Mouse (Mus musculus) CH12.LX (cell line): ENCODE data around the gene Gli3. TPM values are rescaled to one million over a fixed set of nuclear protein-coding genes. Genes with fewer than 3 reads are reported as not detected.

Experiments used
- DNase-seq: peaks from one replicate; pipeline ENCODE4 v3.0.0-alpha.2; 2013; ENCODE audit errors: extremely low read depth
- H3K27ac ChIP-seq: 2 replicates; pipeline ENCODE4 v1.5.1; 2012; ENCODE audit warnings: low read depth, mild to moderate bottlenecking, control low read depth, moderate library complexity; ENCODE audit not compliant: insufficient read depth
- H3K27me3 ChIP-seq: replicated peaks from 2 replicates; pipeline ENCODE3; 2012; ENCODE audit warnings: inconsistent platforms
- H3K36me3 ChIP-seq, 2 experiments: replicated peaks in 1 of 2; 2 replicates each; pipeline versions ENCODE3 to v1.6.1; 2012; ENCODE audit warnings: inconsistent platforms in 1 of 2, low read length in 1 of 2, mild to moderate bottlenecking in 1 of 2, mixed read lengths in 1 of 2, moderate library complexity in 1 of 2; ENCODE audit not compliant: control insufficient read depth in 1 of 2, insufficient read depth in 1 of 2
- H3K4me1 ChIP-seq, 2 experiments: 2 replicates each; pipeline ENCODE4 v1.6.1; 2012; ENCODE audit warnings: inconsistent platforms in 1 of 2, moderate library complexity in 1 of 2; ENCODE audit not compliant: insufficient read depth in 2 of 2, control insufficient read depth in 1 of 2
- H3K4me2 ChIP-seq: 2 replicates; pipeline ENCODE4 v1.6.1; 2012; ENCODE audit warnings: low read depth, mild to moderate bottlenecking, control low read depth; ENCODE audit not compliant: poor library complexity, insufficient read depth, severe bottlenecking
- H3K4me3 ChIP-seq, 3 experiments: fragments of 150-350 bp in 1 of 3; sonication (generic) in 1 of 3; replicated peaks in 1 of 3; 2 replicates each; pipeline versions ENCODE3 to v1.5.1; 2011 to 2012; ENCODE audit warnings: low read depth in 2 of 3, low read length in 2 of 3, mild to moderate bottlenecking in 2 of 3, moderate library complexity in 2 of 3, control low read depth in 1 of 3, improper control_type of control experiment in 1 of 3, inconsistent platforms in 1 of 3, mixed read lengths in 1 of 3; ENCODE audit not compliant: poor library complexity in 1 of 3
- H3K79me2 ChIP-seq: replicated peaks from 2 replicates; pipeline ENCODE4 v1.6.1; 2012; ENCODE audit warnings: mild to moderate bottlenecking, moderate library complexity; ENCODE audit not compliant: control insufficient read depth, poor library complexity, insufficient read depth, severe bottlenecking; ENCODE audit errors: extremely low read depth
- H3K9ac ChIP-seq: 2 replicates; pipeline ENCODE4 v1.6.1; 2012; ENCODE audit warnings: low read depth, mild to moderate bottlenecking, control low read depth, moderate library complexity; ENCODE audit not compliant: insufficient read depth
- H3K9me3 ChIP-seq: replicated peaks from 2 replicates; pipeline ENCODE3; 2012; ENCODE audit warnings: low read length, inconsistent platforms, mixed read lengths
- BHLHE40 ChIP-seq: IDR thresholded peaks from 2 replicates; pipeline ENCODE4 v1.6.1; 2011; ENCODE audit warnings: mild to moderate bottlenecking, low read depth, low read length, improper control_type of control experiment
- CHD1 ChIP-seq: IDR thresholded peaks from 2 replicates; pipeline ENCODE4 v1.6.1; 2012; ENCODE audit warnings: low read depth, low read length, improper control_type of control experiment, inconsistent platforms
- E2F4 ChIP-seq: IDR thresholded peaks from 2 replicates; pipeline ENCODE4 v1.6.1; 2011; ENCODE audit warnings: low read depth, low read length, improper control_type of control experiment; ENCODE audit not compliant: insufficient replicate concordance
- ETS1 ChIP-seq: conservative IDR thresholded peaks from 2 replicates; pipeline ENCODE4 v1.6.1; 2012; ENCODE audit warnings: low read depth, mild to moderate bottlenecking, inconsistent platforms, low read length, improper control_type of control experiment, moderate library complexity
- IRF4 ChIP-seq: IDR thresholded peaks from 2 replicates; pipeline ENCODE4 v1.6.1; 2014; ENCODE audit warnings: low read depth, mild to moderate bottlenecking, inconsistent platforms, low read length, improper control_type of control experiment
- MAX ChIP-seq: IDR thresholded peaks from 2 replicates; pipeline ENCODE4 v1.6.1; 2011; ENCODE audit warnings: low read length, improper control_type of control experiment
- MYC ChIP-seq: IDR thresholded peaks from 2 replicates; pipeline ENCODE4 v1.6.1; 2011; ENCODE audit warnings: low read depth, mild to moderate bottlenecking, improper control_type of control experiment, low read length
- NRF1 ChIP-seq: IDR thresholded peaks from 2 replicates; pipeline ENCODE4 v1.6.1; 2014; ENCODE audit warnings: low read depth, mild to moderate bottlenecking, inconsistent platforms, low read length, improper control_type of control experiment, moderate library complexity
- PAX5 ChIP-seq: IDR thresholded peaks from 2 replicates; pipeline ENCODE4 v1.6.1; 2012; ENCODE audit warnings: low read length, inconsistent platforms, mixed read lengths
- RAD21 ChIP-seq: IDR thresholded peaks from 2 replicates; pipeline ENCODE4 v1.6.1; 2011; ENCODE audit warnings: low read depth, mild to moderate bottlenecking, low read length, improper control_type of control experiment, moderate library complexity
- RCOR1 ChIP-seq: conservative IDR thresholded peaks from 2 replicates; pipeline ENCODE4 v1.6.1; 2012; ENCODE audit warnings: low read depth, mild to moderate bottlenecking, inconsistent platforms, low read length, improper control_type of control experiment
- TBP ChIP-seq: conservative IDR thresholded peaks from 2 replicates; pipeline ENCODE4 v1.6.1; 2011; ENCODE audit warnings: low read depth, low read length, improper control_type of control experiment
- USF1 ChIP-seq: IDR thresholded peaks from 2 replicates; pipeline ENCODE4 v1.6.1; 2014; ENCODE audit warnings: low read depth, mild to moderate bottlenecking, inconsistent platforms, low read length, improper control_type of control experiment
- dilution Hi-C: fragments of 300-500 bp; cut with MboI; formaldehyde crosslinking; loops from 2 replicates; pipeline ENCODE4 v1.14.3; 2020; ENCODE audit warnings: low sequenced_read_pairs; ENCODE audit not compliant: extremely low pct_unique_long_range_greater_than_20kb, extremely low pct_ligation_motif_present
- in situ Hi-C: fragments of 300-500 bp; cut with MboI; formaldehyde crosslinking; loops from 3 replicates; pipeline ENCODE4 v1.14.3; 2019; ENCODE audit warnings: low sequenced_read_pairs, low pct_ligation_motif_present, low pct_unique_long_range_greater_than_20kb, mixed read lengths
- polyA plus RNA-seq: library from polyadenylated mRNA; unstranded; fragments of >175 nt; gene quantifications from 2 replicates; pipeline ENCODE4 v1.2.1, GENCODE M21; 2012; ENCODE audit warnings: low read depth; ENCODE audit not compliant: insufficient read length
- total RNA-seq, 2 experiments: library from RNA; depleted of rRNA; stranded (reverse); fragments of 300-350 nt in 1 of 2; fragments of >200 nt in 1 of 2; gene quantifications; 2 replicates each; pipeline ENCODE4 v1.2.3; 2012 to 2014

Gli3 gene
- total and polyA plus RNA-seq, 3 experiments: not detected

DNA sequence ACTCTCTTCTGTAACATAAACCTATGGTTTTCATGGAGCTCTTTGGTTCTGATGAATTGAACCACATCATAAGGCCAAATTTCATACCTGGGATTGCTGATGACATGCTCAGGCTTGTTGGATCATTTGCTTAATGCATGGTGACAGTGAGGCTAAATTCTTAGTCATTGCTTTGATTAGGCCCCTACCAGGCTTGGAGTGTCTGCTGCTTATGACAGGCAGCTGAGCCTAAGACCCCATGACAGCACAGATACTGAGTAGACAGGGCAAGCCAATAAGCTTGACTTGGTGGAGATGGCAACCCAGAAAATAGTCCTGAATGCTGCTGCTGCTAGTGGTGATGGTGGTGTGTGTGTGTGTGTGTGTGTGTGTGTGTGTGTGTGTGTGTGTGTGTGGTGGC, 47.9 kb downstream of the Gli3 start:
- Histone ChIP-seq H3K27me3 (no peaks in the 10 kb centered on the region), H3K79me2 (no peaks in the 10 kb centered on the region), H3K4me3 (no peak overlapping the region), H3K4me2 (no peak overlapping the region), H3K9me3 (no peaks in the 10 kb centered on the region), H3K36me3 (no peaks in the 10 kb centered on the region), H3K9ac (no peak overlapping the region), H3K27ac (no peak overlapping the region), H3K4me1 (no peaks in the 10 kb centered on the region)
- no peak for DNase-seq
- dilution Hi-C loops: no loop called here
- in situ Hi-C loops: no loop called here
- TF ChIP-seq RAD21 (no peak), ETS1 (no peak), E2F4 (no peak), PAX5 (no peak), USF1 (no peak), IRF4 (no peak)

DNA sequence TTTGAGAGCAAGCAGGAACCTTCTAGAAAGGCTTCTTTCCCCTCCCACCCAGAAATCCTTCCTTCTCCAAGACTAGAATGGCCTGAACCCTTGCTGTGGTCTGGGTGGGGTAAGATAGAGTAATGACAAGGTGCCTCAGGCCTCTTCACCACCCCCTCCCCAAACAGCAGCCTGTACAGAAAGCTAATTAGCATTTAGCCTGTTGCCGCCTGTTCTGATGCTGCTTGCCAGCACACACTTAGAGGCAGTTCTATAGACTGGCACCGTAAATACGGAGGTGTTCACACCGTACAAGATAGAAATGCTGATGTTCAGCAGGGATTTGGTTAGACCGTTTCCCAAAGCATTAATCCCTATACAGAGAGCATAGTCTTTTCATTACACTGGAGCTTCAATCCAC, 50.1 kb downstream of the Gli3 start:
- Histone ChIP-seq H3K4me1 (no peaks in the 10 kb centered on the region), H3K79me2 (no peaks in the 10 kb centered on the region), H3K4me2 (no peak overlapping the region), H3K27me3 (no peaks in the 10 kb centered on the region), H3K9ac (no peak overlapping the region), H3K9me3 (no peaks in the 10 kb centered on the region), H3K27ac (no peak overlapping the region), H3K4me3 (no peak overlapping the region), H3K36me3 (no peaks in the 10 kb centered on the region)
- no peak for DNase-seq
- TF ChIP-seq BHLHE40 (no peak), TBP (no peak)
- in situ Hi-C loops: no loop called here
- dilution Hi-C loops: no loop called here

DNA sequence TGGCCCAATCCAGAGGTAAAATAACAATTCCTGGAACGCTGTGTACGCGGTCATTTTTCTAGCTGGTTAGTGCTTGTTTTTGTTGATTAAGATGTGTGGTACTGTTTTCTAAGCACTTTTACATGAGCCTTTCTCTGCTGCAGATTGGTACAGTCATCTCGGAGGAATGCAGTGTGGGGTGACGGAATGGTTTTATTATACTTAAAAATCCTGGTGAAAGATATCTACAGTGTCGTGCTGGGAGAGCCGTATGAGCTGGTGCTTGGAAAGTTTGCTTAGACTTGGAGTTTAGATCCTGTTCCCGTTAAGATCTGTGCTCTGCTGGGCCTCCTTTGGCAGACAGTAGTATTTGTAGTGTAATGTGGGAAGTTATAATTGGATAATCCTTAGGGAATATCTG, 51.0 kb downstream of the Gli3 start:
- no peak for DNase-seq
- in situ Hi-C loops: no loop called here
- Histone ChIP-seq H3K9ac (no peak overlapping the region), H3K4me3 (no peak overlapping the region), H3K36me3 (no peaks in the 10 kb centered on the region), H3K9me3 (no peaks in the 10 kb centered on the region), H3K4me2 (no peak overlapping the region), H3K79me2 (no peaks in the 10 kb centered on the region), H3K4me1 (no peaks in the 10 kb centered on the region), H3K27me3 (no peaks in the 10 kb centered on the region), H3K27ac (no peak overlapping the region)
- dilution Hi-C loops: no loop called here
- no peak for TF ChIP-seq IRF4
- no peak for TF ChIP-seq MYC
- no peak for TF ChIP-seq CHD1
- TF ChIP-seq MAX: no peak
- no peak for TF ChIP-seq NRF1
- TF ChIP-seq RCOR1: no peak
